Mouse (Mus musculus): ENCODE measurements at regions not wholly inside any gene's neighbourhood (a gene's known extent, or its start where the extent isn't known, plus 50 kb on each side); places are given as distances from the start of the nearest gene placed in this dataset.

DNA sequence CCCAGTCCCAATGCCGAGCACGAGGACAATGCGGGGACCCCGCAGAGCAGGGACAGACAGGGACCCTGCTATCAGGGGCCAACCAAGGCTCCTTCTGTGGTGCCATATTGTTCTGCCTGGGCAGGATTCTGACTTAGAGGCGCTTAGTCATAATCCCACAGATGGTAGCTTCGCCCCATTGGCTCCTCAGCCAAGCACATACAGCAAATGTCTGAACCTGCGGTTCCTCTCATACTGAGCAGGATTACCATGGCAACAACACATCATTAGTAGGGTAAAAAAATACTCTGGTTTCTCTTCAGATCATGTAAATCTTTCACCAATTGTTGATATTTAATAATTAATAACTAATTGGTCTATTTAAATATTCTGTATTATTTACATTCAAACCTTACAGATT lies 2140.3 kb upstream of the Cdh20 start:
- H3K4me1 ChIP-seq (ENCODE audit: control insufficient read depth, insufficient read depth, low read length) = no peaks in the 10 kb centered on the region
- H3K4me3 ChIP-seq (ENCODE audit: low read depth, low read length) = no peak overlapping the region
- H3K27ac ChIP-seq (ENCODE audit: low read length) = no peak overlapping the region
- H3K9me3 ChIP-seq (replicated peaks; ENCODE audit: control insufficient read depth, low read length, poor library complexity, severe bottlenecking) = no peaks in the 10 kb centered on the region
- no peaks in the 10 kb centered on the region for H3K36me3 ChIP-seq (ENCODE audit: control insufficient read depth, insufficient read depth, low read length)
- H3K9ac ChIP-seq (ENCODE audit: low read depth, low read length) = no peak overlapping the region
- ATAC-seq = peak; percentile 96
- no peaks in the 10 kb centered on the region for H3K27me3 ChIP-seq (ENCODE audit: control insufficient read depth, insufficient read depth, low read depth, low read length)
- WGBS = 77% methylated on average over 7 of the region's 7 CpGs
- H3K4me2 ChIP-seq (ENCODE audit: low read length) = no peak overlapping the region

DNA sequence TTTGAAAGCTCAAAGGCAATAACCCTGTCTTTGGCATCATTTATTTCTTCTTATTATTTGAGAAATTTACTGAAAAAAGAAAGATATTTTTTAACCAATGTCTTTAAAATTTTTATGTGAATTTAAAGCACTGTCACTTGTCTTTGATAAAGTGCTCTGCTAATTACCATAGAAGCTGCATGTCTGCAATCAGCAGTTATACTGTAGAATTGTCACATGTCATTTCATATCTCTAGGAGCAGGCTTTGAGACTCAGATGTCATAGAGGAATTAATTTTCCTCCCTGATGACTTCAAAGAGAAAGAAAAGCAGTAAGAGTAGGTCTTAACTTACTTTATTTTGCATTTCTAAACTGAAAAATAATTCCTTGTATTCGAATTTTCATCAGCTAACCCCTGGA lies 2123.9 kb upstream of the Cdh20 start:
- no peak overlapping the region for H3K4me3 ChIP-seq (ENCODE audit: low read depth, low read length)
- no peak overlapping the region for H3K4me2 ChIP-seq (ENCODE audit: low read length)
- no peak overlapping the region for H3K9ac ChIP-seq (ENCODE audit: low read depth, low read length)
- no peaks in the 10 kb centered on the region for H3K4me1 ChIP-seq (ENCODE audit: control insufficient read depth, insufficient read depth, low read length)
- WGBS = 70% methylated on average over 1 of the region's 1 CpGs
- no peaks in the 10 kb centered on the region for H3K27me3 ChIP-seq (ENCODE audit: control insufficient read depth, insufficient read depth, low read depth, low read length)
- H3K9me3 ChIP-seq (replicated peaks; ENCODE audit: control insufficient read depth, low read length, poor library complexity, severe bottlenecking) = no peaks in the 10 kb centered on the region
- no peak overlapping the region for H3K27ac ChIP-seq (ENCODE audit: low read length)
- H3K36me3 ChIP-seq (ENCODE audit: control insufficient read depth, insufficient read depth, low read length) = no peaks in the 10 kb centered on the region
- ATAC-seq = no peak

DNA sequence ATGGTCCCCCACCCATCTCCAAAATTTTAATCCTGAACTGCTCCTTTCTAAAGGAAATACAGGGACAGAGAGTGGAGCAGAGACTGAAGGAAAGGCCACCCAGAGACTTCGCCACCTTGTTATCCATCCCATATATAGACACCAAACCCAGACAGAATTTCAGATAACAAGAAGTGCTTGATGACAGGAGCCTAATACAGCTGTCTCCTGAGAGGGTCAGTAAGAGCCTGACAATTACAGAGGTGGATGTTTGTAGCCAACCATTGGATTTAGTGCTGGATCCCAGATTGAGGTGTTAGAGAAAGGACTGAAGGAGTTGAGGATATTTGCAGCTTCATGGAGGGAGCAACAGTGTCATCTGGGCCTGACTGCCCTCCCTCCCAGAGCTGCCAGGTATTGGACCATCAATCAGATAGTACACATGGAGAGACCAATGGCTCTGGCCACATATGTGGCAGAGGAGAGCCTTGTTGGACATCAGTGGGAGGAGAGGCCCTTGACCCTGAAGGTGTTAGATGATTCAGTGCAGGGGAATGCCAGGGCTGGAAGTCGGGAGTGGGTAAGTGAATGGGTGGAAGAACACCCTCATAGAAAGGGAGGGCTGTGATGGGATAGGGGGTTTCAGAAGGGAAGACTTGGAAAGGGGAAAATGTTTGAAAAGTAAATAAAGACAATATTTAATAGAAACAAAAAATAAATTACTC lies 2080.8 kb upstream of the Cdh20 start:
- Histone ChIP-seq H3K4me3 (ENCODE audit: low read depth, low read length) (no peak overlapping the region), H3K4me1 (ENCODE audit: control insufficient read depth, insufficient read depth, low read length) (no peaks in the 10 kb centered on the region), H3K27me3 (ENCODE audit: control insufficient read depth, insufficient read depth, low read depth, low read length) (no peaks in the 10 kb centered on the region), H3K9ac (ENCODE audit: low read depth, low read length) (no peak overlapping the region), H3K4me2 (ENCODE audit: low read length) (no peak overlapping the region), H3K27ac (ENCODE audit: low read length) (no peak overlapping the region), H3K36me3 (ENCODE audit: control insufficient read depth, insufficient read depth, low read length) (no peaks in the 10 kb centered on the region), H3K9me3 (replicated peaks; ENCODE audit: control insufficient read depth, low read length, poor library complexity, severe bottlenecking) (no peaks in the 10 kb centered on the region)
- WGBS = 86% methylated on average over 2 of the region's 2 CpGs
- no peak for ATAC-seq

DNA sequence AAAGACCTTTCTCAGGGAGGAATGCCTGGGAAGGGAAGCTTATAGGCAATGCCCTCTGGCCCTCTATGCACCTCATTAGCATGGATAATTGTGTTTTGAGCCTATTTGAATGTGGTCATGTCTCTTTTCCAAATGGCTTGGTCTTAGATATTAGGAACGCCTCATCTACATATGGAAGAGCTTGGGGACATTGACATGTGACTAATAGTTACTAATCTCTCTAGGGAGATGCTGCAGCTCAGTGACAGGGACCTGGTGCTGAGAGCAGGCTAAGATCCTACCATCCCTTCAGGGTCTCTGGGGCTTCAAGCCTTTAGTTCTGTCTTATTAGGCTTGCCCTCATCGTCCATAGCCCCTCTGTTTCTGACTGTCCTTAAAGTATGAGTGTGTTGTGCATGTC lies 2051.9 kb upstream of the Cdh20 start:
- WGBS = 59% methylated on average over 2 of the region's 2 CpGs
- H3K27ac ChIP-seq (ENCODE audit: low read length) = no peak overlapping the region
- H3K4me3 ChIP-seq (ENCODE audit: low read depth, low read length) = no peak overlapping the region
- H3K36me3 ChIP-seq (ENCODE audit: control insufficient read depth, insufficient read depth, low read length) = no peaks in the 10 kb centered on the region
- H3K4me1 ChIP-seq (ENCODE audit: control insufficient read depth, insufficient read depth, low read length) = no peaks in the 10 kb centered on the region
- no peaks in the 10 kb centered on the region for H3K27me3 ChIP-seq (ENCODE audit: control insufficient read depth, insufficient read depth, low read depth, low read length)
- H3K9me3 ChIP-seq (replicated peaks; ENCODE audit: control insufficient read depth, low read length, poor library complexity, severe bottlenecking) = no peaks in the 10 kb centered on the region
- H3K4me2 ChIP-seq (ENCODE audit: low read length) = no peak overlapping the region
- ATAC-seq = no peak
- H3K9ac ChIP-seq (ENCODE audit: low read depth, low read length) = no peak overlapping the region

DNA sequence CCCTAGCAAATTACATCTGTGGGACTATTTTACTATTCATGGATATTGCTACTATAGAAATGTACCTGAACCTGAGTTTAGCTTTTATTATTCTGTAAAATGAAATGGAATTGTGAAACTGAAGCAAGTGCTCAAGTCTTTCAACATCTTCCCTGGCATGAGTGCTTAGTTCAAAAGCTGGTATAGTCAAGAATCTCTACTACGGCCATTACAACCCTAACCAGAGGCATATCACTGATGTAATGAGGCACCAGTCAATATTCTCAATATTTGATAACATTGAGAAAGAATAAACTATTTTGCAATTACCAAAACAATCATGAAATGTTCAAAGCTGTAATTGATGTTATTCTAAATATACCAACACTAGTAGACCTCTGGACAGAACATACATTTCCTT lies 2034.3 kb upstream of the Cdh20 start:
- Histone ChIP-seq H3K9me3 (replicated peaks; ENCODE audit: control insufficient read depth, low read length, poor library complexity, severe bottlenecking) (no peaks in the 10 kb centered on the region), H3K4me1 (ENCODE audit: control insufficient read depth, insufficient read depth, low read length) (no peaks in the 10 kb centered on the region), H3K36me3 (ENCODE audit: control insufficient read depth, insufficient read depth, low read length) (no peaks in the 10 kb centered on the region), H3K9ac (ENCODE audit: low read depth, low read length) (no peak overlapping the region), H3K4me2 (ENCODE audit: low read length) (no peak overlapping the region), H3K4me3 (ENCODE audit: low read depth, low read length) (no peak overlapping the region), H3K27me3 (ENCODE audit: control insufficient read depth, insufficient read depth, low read depth, low read length) (no peaks in the 10 kb centered on the region), H3K27ac (ENCODE audit: low read length) (no peak overlapping the region)
- ATAC-seq = no peak
- 93% methylated on average over 1 of the region's 1 CpGs for WGBS

DNA sequence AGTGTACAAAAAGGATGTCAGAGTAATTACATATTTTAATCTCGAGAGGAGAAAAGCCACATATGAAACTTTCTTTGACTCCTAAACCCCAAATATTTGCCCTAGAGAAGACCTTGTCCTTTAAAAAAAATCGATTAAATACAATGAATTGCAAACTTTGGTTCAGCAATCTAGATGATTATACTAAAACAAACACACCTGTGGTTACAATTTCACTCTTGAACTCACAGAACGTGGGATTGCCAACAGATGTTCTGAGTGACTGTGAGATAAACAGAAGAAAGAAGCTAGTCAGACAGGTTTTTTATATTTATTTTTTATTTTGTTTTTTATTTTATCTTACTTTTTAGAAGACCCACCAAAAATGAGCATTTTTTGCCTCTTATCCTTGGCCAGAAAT lies 2032.9 kb upstream of the Cdh20 start:
- WGBS = 81% methylated on average over 3 of the region's 3 CpGs
- H3K9me3 ChIP-seq (replicated peaks; ENCODE audit: control insufficient read depth, low read length, poor library complexity, severe bottlenecking) = no peaks in the 10 kb centered on the region
- H3K4me2 ChIP-seq (ENCODE audit: low read length) = no peak overlapping the region
- H3K4me1 ChIP-seq (ENCODE audit: control insufficient read depth, insufficient read depth, low read length) = no peaks in the 10 kb centered on the region
- H3K36me3 ChIP-seq (ENCODE audit: control insufficient read depth, insufficient read depth, low read length) = no peaks in the 10 kb centered on the region
- H3K27me3 ChIP-seq (ENCODE audit: control insufficient read depth, insufficient read depth, low read depth, low read length) = no peaks in the 10 kb centered on the region
- H3K4me3 ChIP-seq (ENCODE audit: low read depth, low read length) = no peak overlapping the region
- ATAC-seq = no peak
- no peak overlapping the region for H3K27ac ChIP-seq (ENCODE audit: low read length)
- no peak overlapping the region for H3K9ac ChIP-seq (ENCODE audit: low read depth, low read length)

DNA sequence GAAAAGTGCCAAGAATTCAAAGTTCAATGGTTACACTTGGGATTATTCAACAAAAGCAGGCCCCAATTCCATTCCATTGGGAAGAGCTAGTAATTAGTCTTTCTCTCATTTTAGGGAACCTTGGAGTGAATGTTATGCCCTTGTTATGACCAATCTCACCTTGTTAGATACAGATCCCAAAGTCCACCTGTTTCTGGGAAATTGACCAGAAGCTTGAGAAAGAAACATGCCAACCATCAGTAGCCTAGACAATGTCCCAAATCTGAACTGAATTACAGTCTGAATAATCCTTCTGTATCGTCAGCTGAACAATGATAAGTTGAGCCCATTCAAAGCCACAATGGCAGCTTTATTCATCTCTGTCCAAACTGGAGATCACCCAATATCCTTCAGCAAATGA lies 2010.4 kb upstream of the Cdh20 start:
- 56% methylated on average over 1 of the region's 1 CpGs for WGBS
- H3K9ac ChIP-seq (ENCODE audit: low read depth, low read length) = no peak overlapping the region
- no peak overlapping the region for H3K4me3 ChIP-seq (ENCODE audit: low read depth, low read length)
- H3K27me3 ChIP-seq (ENCODE audit: control insufficient read depth, insufficient read depth, low read depth, low read length) = no peaks in the 10 kb centered on the region
- no peaks in the 10 kb centered on the region for H3K4me1 ChIP-seq (ENCODE audit: control insufficient read depth, insufficient read depth, low read length)
- no peak overlapping the region for H3K27ac ChIP-seq (ENCODE audit: low read length)
- no peaks in the 10 kb centered on the region for H3K9me3 ChIP-seq (replicated peaks; ENCODE audit: control insufficient read depth, low read length, poor library complexity, severe bottlenecking)
- H3K36me3 ChIP-seq (ENCODE audit: control insufficient read depth, insufficient read depth, low read length) = no peaks in the 10 kb centered on the region
- no peak overlapping the region for H3K4me2 ChIP-seq (ENCODE audit: low read length)
- no peak for ATAC-seq
